Mouse (Mus musculus): Measurements from ENCODE around the gene Tiam1. TPM values are rescaled to one million over a fixed set of nuclear protein-coding genes. Genes with fewer than 3 reads are reported as not detected.

Gene Tiam1
- polyA plus RNA-seq, 1 experiment from 2014 or later: 10.7 TPM

DNA sequence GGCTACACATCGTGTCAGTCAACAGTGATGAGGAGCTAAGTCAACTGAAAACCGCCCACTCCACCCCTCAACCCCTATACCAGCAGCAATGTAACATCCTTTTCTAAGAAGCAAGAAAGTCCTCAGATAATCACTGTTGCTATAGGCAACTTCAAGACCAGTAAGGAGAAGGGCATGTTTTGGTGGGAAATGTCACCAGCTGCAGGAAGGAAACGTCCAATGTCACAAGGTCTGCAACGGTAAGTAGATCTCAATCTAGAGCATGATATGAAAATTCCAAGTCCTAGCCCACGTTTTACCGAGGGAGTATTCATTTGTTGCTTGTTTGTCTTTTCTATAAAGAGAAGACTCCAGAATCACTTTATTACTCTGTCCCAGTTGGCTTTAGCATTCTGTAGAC is 95.7 kb downstream of the Tiam1 start:
- Histone ChIP-seq H3K9me3 (no peaks in the 10 kb centered on the region), H3K27ac (replicated peaks) (no peak overlapping the region), H3K36me3 (no peaks in the 10 kb centered on the region), H3K27me3 (replicated peaks) (no peaks in the 10 kb centered on the region), H3K9ac (no peak overlapping the region), H3K4me2 (no peak overlapping the region), H3K4me3 (no peak overlapping the region), H3K4me1 (peaks cover 20% of the 10 kb centered on the region)
- no peak for ATAC-seq (ENCODE audit: extremely low read depth, insufficient number of reproducible peaks, low FRiP score, low TSS enrichment)
- WGBS: 77% methylated on average over 6 of the region's 6 CpGs

DNA sequence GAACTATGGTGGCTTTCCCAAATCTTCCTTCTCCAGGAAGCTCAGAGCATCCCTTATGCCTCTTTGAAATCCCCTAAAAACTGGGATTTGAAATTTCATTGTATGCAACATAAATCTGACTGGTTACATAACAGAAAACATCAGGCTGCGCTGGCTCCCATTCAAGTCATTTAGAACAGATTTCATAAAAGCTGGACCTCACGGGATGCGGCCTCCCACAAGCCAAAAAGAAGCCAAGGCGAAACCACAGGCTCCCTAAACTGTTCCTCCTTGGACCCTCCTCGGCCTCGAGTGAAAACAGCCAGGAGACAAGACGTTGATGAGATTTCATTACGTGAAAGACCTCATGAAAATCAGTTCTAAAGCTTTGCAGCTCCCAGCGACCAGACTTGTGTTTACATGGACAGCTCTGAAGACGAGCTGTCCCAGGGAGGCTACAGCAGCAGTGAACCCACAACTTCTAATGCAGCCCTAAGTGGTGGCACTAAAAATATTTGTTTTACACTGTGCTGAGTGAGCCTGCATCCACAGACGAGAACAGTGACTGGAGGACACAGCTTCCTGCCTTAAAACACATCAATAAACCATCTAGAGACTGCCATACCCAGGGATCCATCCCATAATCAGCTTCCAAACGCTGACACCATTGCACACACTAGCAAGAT is 96.9 kb downstream of the Tiam1 start:
- Histone ChIP-seq H3K36me3 (no peaks in the 10 kb centered on the region), H3K9ac (no peak overlapping the region), H3K27me3 (replicated peaks) (no peaks in the 10 kb centered on the region), H3K9me3 (no peaks in the 10 kb centered on the region), H3K4me3 (no peak overlapping the region), H3K4me1 (peaks cover 20% of the 10 kb centered on the region; the same call in 1 of the 2 replicates), H3K27ac (replicated peaks) (no peak overlapping the region), H3K4me2 (no peak overlapping the region)
- no peak for ATAC-seq (ENCODE audit: extremely low read depth, insufficient number of reproducible peaks, low FRiP score, low TSS enrichment)
- WGBS: 71% methylated on average over 12 of the region's 12 CpGs

- Histone ChIP-seq H3K4me2 (no peak overlapping the region), H3K9me3 (no peaks in the 10 kb centered on the region), H3K27ac (replicated peaks) (no peak overlapping the region), H3K4me1 (peaks cover 19% of the 10 kb centered on the region), H3K36me3 (no peaks in the 10 kb centered on the region), H3K4me3 (no peak overlapping the region), H3K9ac (no peak overlapping the region), H3K27me3 (replicated peaks) (no peaks in the 10 kb centered on the region)
- WGBS: 86% methylated on average over 8 of the region's 8 CpGs
- ATAC-seq (ENCODE audit: extremely low read depth, insufficient number of reproducible peaks, low FRiP score, low TSS enrichment): no peak
Observed at GRCm38 (mm10) chr16:90045611-90046010, 98.0 kb downstream of the Tiam1 start.

DNA sequence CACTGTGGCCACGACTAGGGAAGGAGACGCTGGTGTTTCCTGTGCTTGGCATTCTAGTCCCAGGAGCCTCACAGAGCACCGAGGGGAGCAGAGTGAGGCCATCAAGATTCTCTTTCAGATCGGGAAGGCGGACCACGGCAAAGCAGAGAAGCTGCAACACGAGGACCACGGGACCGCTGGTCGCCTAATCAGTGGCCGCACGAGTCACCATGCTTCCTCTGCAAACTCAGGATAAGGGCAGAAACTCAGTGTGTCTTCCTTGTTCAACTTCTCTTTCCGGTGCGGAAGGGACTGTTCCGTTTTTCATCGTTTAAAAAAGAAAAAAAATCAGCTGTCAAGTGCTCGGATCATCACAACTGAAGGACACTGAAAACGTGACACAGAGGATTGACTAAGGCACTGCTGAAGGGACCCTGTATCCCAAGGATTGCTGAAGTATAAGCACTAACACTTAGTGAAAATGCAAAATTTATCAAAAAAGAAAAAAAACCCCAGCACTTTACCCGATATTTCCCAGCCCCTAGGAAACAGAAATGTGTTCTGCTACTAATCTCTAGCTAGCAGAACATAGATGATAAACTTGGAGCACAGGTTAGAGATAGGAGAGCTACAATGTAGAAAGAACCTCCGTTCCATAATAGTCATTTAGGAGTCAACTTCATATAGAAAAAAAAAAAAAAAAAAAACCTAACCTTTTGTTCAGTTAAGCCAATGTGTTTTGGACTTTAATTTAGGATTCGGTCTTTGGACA is 99.4 kb downstream of the Tiam1 start:
- H3K4me3 ChIP-seq: peak overlapping the region; percentile 14

GRCm38 (mm10) chr16:90042874-90043273 is 100.7 kb downstream of the Tiam1 start:
- Histone ChIP-seq H3K9me3 (no peaks in the 10 kb centered on the region), H3K27me3 (replicated peaks) (no peaks in the 10 kb centered on the region)
- WGBS: 78% methylated on average over 10 of the region's 10 CpGs

More for the DNA sequence above, 99.4 kb downstream of the Tiam1 start:
- no peak for ATAC-seq (ENCODE audit: extremely low read depth, insufficient number of reproducible peaks, low FRiP score, low TSS enrichment)
- Histone ChIP-seq H3K4me2 (peak overlapping the region; percentile 56), H3K36me3 (no peaks in the 10 kb centered on the region), H3K27ac (replicated peaks) (no peak overlapping the region), H3K4me1 (peaks cover 19% of the 10 kb centered on the region), H3K27me3 (replicated peaks) (no peaks in the 10 kb centered on the region), H3K9ac (0 out of 2 replicates have a peak overlapping the region, but pooled peaks have one; percentile 24), H3K9me3 (no peaks in the 10 kb centered on the region)
- 44% methylated on average over 21 of the region's 21 CpGs for WGBS

DNA sequence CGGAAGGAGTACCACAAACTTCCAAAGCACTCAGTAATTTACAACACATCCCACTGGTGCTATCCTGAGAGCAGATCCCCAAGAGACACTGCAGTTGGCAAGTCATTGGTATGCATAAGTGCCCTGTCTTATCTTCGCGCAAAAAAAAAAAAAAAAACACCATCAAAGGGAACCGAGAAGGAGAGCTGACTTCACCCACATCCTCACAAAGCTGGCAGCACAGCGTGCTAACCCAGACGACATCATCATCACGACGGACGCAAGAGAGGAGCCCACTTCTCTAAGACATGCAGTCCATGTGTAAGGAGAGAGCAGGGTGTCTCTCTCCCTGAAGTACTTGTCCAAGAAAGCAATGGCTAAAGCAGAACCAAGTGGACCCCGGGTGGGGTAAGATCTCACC is 101.2 kb downstream of the Tiam1 start:
- Histone ChIP-seq H3K36me3 (no peaks in the 10 kb centered on the region), H3K9me3 (no peaks in the 10 kb centered on the region), H3K4me3 (no peak overlapping the region), H3K4me1 (peaks cover 19% of the 10 kb centered on the region), H3K9ac (no peak overlapping the region), H3K27me3 (replicated peaks) (no peaks in the 10 kb centered on the region), H3K4me2 (no peak overlapping the region), H3K27ac (replicated peaks) (no peak overlapping the region)
- 51% methylated on average over 10 of the region's 10 CpGs for WGBS
- ATAC-seq (ENCODE audit: extremely low read depth, insufficient number of reproducible peaks, low FRiP score, low TSS enrichment): no peak

More at GRCm38 (mm10) chr16:90042874-90043273, 100.7 kb downstream of the Tiam1 start:
- Histone ChIP-seq H3K4me3 (no peak overlapping the region), H3K9ac (no peak overlapping the region), H3K4me2 (no peak overlapping the region), H3K4me1 (peaks cover 19% of the 10 kb centered on the region), H3K36me3 (no peaks in the 10 kb centered on the region), H3K27ac (replicated peaks) (no peak overlapping the region)
- ATAC-seq (ENCODE audit: extremely low read depth, insufficient number of reproducible peaks, low FRiP score, low TSS enrichment): no peak

GRCm38 (mm10) chr16:90040771-90041364 is 102.7 kb downstream of the Tiam1 start:
- 56% methylated on average over 8 of the region's 8 CpGs for WGBS
- H3K9ac ChIP-seq: no peak overlapping the region
- H3K4me1 ChIP-seq: peaks cover 19% of the 10 kb centered on the region
- no peak overlapping the region for H3K4me2 ChIP-seq
- H3K27me3 ChIP-seq (replicated peaks): no peaks in the 10 kb centered on the region
- H3K9me3 ChIP-seq: no peaks in the 10 kb centered on the region
- H3K27ac ChIP-seq (replicated peaks): no peak overlapping the region
- ATAC-seq (ENCODE audit: extremely low read depth, insufficient number of reproducible peaks, low FRiP score, low TSS enrichment): no peak
- H3K4me3 ChIP-seq: no peak overlapping the region
- H3K36me3 ChIP-seq: no peaks in the 10 kb centered on the region

- 91% methylated on average over 10 of the region's 10 CpGs for WGBS
- H3K4me1 ChIP-seq: no peaks in the 10 kb centered on the region
- no peak for ATAC-seq (ENCODE audit: extremely low read depth, insufficient number of reproducible peaks, low FRiP score, low TSS enrichment)
- no peak overlapping the region for H3K9ac ChIP-seq
- no peaks in the 10 kb centered on the region for H3K36me3 ChIP-seq
- H3K27ac ChIP-seq (replicated peaks): no peak overlapping the region
- no peaks in the 10 kb centered on the region for H3K27me3 ChIP-seq (replicated peaks)
- H3K4me3 ChIP-seq: no peak overlapping the region
- no peak overlapping the region for H3K4me2 ChIP-seq
- H3K9me3 ChIP-seq: no peaks in the 10 kb centered on the region
Observed at GRCm38 (mm10) chr16:90035595-90036110, 107.9 kb downstream of the Tiam1 start.

- no peaks in the 10 kb centered on the region for H3K9me3 ChIP-seq
- ATAC-seq (ENCODE audit: extremely low read depth, insufficient number of reproducible peaks, low FRiP score, low TSS enrichment): no peak
- 91% methylated on average over 14 of the region's 14 CpGs for WGBS
- H3K4me2 ChIP-seq: no peak overlapping the region
- no peaks in the 10 kb centered on the region for H3K27me3 ChIP-seq (replicated peaks)
- H3K27ac ChIP-seq (replicated peaks): no peak overlapping the region
- no peaks in the 10 kb centered on the region for H3K36me3 ChIP-seq
- H3K9ac ChIP-seq: no peak overlapping the region
- no peaks in the 10 kb centered on the region for H3K4me1 ChIP-seq
- H3K4me3 ChIP-seq: no peak overlapping the region
Observed at GRCm38 (mm10) chr16:90030355-90030754, 113.2 kb downstream of the Tiam1 start.

DNA sequence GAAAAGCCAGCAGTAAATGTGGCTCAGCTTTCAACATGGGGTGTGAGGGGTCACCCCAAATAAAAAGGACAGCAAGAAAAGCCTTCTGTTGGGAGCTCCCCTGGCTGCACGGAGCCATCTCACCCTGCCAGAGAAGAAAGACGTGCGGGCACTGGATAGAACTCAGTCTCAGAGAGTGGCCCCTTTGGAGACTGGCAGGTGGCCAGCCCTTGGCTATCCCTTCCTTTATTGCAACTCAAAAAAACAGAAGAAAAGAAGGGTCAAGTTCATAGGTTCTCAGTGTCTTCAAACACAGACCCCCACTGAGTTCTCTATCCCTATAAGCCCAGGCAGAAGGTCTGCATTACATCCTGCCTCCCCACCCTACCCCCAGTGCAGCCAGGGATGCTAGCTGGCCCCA is 115.7 kb downstream of the Tiam1 start:
- ATAC-seq (ENCODE audit: extremely low read depth, insufficient number of reproducible peaks, low FRiP score, low TSS enrichment): no peak
- H3K4me1 ChIP-seq: 0 out of 2 replicates have a peak, but pooled peaks cover 4% of the 10 kb centered on the region
- no peaks in the 10 kb centered on the region for H3K36me3 ChIP-seq
- no peaks in the 10 kb centered on the region for H3K27me3 ChIP-seq (replicated peaks)
- no peak overlapping the region for H3K4me2 ChIP-seq
- no peak overlapping the region for H3K27ac ChIP-seq (replicated peaks)
- H3K9me3 ChIP-seq: no peaks in the 10 kb centered on the region
- H3K9ac ChIP-seq: no peak overlapping the region
- no peak overlapping the region for H3K4me3 ChIP-seq
- 71% methylated on average over 3 of the region's 3 CpGs for WGBS

DNA sequence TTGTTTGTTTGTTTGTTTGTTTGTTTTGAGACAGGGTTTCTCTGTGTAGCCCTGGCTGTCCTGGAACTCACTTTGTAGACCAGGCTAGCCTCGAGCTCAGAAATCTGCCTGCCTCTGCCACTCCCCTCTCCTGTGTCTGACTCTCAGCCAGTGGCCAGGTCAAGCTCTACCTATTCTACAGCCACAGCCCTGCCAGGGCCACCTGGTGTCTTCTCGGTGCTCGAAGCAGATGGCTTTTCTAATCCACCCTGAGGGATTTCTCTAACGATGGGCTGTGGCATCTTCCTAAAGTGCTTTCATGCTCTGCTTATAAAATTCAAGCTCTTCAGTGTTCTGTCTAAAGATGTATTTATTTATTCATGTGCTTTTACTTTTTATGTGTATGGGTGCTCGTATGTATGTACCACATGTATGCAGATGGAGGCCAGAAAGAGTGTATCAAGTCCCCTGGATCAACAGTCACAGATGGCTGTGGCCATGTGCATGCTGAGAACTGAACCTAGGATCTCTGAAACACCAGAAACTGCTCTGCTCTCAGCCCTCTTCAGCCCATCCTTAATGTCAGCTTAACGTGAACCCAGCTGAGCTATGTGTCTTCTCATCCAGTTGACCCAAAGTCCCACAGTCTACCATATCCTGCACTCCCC is 117.9 kb downstream of the Tiam1 start:
- H3K9me3 ChIP-seq: no peaks in the 10 kb centered on the region
- no peaks in the 10 kb centered on the region for H3K27me3 ChIP-seq (replicated peaks)
- H3K4me3 ChIP-seq: no peak overlapping the region
- 84% methylated on average over 6 of the region's 6 CpGs for WGBS
- H3K27ac ChIP-seq (replicated peaks): no peak overlapping the region
- ATAC-seq (ENCODE audit: extremely low read depth, insufficient number of reproducible peaks, low FRiP score, low TSS enrichment): no peak
- H3K4me2 ChIP-seq: no peak overlapping the region
- no peak overlapping the region for H3K9ac ChIP-seq
- no peaks in the 10 kb centered on the region for H3K36me3 ChIP-seq
- 0 out of 2 replicates have a peak, but pooled peaks cover 9% of the 10 kb centered on the region for H3K4me1 ChIP-seq
